Mouse (Mus musculus): ENCODE measurements around the gene Ppp6r1. TPM values are rescaled to one million over a fixed set of nuclear protein-coding genes. Genes with fewer than 3 reads are reported as not detected.

The Ppp6r1 gene
- total RNA-seq (2015; ENCODE audit: low replicate concordance), result 62.0 and 84.3 TPM in 2 replicates
- total RNA-seq (2017; ENCODE audit: low replicate concordance), result 73.6 and 85.1 TPM in 2 replicates

DNA sequence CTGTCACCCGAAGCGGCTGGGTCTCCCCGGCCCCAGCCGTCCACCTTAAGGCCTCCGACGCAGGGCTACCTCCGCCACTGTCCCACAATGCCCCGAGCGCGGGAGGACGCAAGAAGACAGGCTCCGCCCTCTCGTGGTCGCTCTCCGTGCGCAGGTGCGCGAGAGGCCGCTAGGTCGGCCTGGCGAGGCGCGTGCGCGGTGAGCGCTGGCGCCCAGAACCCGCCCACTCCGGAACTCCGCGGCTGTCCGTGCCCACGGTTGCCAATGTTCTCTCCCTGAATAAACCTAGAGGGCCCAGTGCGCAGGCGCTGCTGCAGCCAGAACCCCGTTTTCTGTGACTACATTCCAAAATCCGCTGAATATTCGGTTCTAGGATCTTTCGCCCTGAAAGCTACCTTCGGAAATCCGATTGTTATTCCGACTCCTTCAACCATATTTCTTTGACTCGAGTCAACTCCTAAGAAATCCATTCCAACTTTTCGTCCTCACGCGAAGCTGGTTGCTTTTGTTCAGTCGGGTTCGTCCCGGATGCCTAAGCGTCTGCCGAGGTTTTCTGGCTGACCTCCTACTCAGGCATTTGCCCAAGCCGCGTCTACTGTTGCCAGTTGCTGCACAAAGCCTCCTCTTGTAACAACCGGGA lies at the start of gene Ppp6r1:
Ppp6r1 (minus strand) TSS at position 108 of the 640 bp plus-strand sequence.
- peak; percentile 90 for ATAC-seq (replicated peaks; ENCODE audit: low FRiP score, poor library complexity, severe bottlenecking)

DNA sequence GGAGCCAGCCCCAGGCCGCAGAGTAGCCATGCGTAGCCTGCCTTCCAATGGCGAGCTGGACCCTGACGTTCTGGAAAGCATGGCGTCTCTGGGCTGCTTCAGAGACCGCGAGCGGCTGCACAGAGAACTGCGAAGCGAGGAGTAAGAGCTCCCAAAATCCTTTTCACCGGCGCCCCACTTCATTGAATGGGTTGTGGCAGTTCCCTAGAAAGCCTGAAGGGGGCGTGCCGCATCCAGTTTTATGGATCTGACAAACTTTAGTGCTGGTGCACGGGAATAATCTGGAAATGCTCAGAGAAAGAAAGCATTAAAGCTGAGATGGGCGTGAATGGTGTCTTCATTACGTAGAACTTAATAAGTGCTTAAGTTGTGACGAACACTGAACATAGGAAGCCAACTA lies 46.3 kb upstream of the Ppp6r1 start:
- no peak for ATAC-seq (replicated peaks; ENCODE audit: low FRiP score, poor library complexity, severe bottlenecking)

DNA sequence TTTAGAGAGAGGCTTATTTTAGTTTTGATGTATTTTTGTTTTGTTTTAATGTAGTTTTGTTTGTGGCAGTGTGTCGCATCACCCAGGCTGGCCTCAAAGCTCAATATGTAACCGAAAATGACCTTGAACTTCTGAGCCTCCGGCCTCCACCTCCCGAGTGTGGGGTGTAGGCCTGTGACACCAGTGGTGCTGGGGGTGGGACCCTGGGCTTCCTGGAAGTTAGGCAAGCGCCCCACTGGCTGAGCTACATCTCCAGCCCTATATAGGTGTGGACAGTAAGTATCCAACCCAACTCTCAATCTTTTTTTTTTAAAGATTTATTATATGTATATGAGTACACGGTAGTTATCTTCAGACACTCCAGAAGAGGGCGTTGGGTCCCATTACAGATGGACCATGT lies 44.4 kb upstream of the Ppp6r1 start:
- no peak for ATAC-seq (replicated peaks; ENCODE audit: low FRiP score, poor library complexity, severe bottlenecking)

DNA sequence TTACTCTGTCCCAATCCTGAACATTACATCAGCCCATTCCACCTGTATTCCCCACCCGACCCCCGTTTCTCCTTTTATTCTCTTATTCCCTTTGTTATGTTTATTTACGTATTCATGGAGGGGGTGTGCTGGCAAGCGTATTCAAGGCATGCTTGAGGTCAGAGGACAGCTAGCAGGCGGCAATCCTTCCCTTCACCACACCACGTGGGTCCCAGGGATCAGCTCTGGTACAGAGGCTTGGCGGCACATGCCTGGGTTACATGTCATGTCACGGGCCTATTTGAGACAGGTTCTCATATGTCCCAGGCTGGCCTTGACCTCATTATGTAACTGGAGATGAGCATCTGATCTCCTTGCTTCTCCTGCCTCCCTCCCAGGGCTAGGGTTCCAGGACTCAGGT lies 43.5 kb upstream of the Ppp6r1 start:
- no peak for ATAC-seq (replicated peaks; ENCODE audit: low FRiP score, poor library complexity, severe bottlenecking)

DNA sequence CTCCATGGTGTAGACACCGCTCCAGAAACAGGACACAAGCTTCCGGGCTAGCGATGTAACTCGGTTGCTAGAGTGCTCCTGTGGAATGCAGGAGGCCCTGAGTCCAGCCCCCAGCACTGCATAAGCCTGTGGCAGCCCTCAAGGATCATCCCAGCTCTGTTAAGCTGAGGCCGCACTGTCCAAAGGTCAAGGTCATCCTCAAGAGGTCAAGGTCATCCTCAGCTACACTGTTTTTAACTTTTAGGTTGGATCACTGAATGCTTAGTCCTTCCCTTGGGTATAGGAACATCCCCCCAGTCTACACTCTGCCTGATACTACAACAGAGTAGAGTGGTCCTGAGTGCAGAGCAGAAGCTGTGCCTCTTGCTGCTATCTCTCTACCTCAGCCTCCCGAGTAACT lies 34.2 kb upstream of the Ppp6r1 start:
- no peak for ATAC-seq (replicated peaks; ENCODE audit: low FRiP score, poor library complexity, severe bottlenecking)

DNA sequence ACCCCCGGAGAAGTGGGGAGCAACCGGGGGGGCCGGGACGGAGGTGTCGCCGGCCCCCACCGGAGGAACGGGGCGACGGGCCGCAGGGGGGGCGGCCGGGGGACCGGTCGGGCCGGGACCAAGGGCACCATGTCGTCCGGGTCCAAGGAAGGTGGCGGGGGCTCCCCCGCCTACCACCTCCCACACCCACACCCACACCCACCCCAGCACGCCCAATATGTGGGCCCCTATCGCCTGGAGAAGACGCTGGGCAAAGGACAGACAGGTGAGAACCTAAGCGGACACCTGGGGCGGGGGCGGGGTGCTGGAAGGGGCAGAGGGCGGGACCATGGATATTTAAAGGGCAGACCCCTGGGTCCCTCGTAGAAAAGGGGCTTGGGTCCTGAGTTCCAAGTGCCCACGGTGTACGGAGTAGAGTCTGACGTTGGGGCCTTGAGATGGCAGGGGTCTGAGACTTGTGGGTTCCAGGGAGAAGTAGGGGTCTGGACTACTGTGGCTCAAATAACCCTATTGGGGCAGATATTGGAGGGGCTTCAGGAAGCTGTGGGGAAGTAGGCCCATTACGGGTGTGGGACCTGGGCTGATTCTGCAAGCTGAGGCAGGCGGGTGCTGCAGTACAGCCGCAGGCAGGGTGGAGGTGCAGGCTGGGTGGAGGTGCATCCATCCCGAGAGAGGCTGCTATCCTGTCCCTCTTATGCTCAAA lies 32.3 kb upstream of the Ppp6r1 start:
- ATAC-seq (replicated peaks; ENCODE audit: low FRiP score, poor library complexity, severe bottlenecking), result no peak

DNA sequence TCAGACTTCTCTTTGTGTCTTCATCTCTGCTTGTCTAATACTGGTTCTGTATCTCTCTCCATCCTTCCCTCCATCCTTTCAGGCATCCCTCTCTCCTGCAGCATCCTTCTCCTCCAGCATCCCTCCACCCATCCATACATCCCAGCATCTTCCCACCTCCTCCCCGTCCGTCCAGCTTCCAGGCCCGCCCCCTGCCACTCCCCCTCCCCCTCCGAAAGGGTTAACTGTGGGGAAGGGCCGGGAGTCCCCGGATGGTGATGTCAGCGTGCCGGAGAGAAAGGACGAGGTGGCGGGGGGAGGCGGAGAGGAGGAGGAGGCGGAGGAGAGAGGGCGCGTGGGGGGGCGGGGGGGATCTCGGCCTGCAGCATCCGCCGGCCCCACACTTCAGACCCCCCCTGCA lies 31.6 kb upstream of the Ppp6r1 start, which contains the start of gene Brsk1:
Brsk1 (plus strand) TSS at position 218 of the 400 bp plus-strand sequence.
- no peak for ATAC-seq (replicated peaks; ENCODE audit: low FRiP score, poor library complexity, severe bottlenecking)

DNA sequence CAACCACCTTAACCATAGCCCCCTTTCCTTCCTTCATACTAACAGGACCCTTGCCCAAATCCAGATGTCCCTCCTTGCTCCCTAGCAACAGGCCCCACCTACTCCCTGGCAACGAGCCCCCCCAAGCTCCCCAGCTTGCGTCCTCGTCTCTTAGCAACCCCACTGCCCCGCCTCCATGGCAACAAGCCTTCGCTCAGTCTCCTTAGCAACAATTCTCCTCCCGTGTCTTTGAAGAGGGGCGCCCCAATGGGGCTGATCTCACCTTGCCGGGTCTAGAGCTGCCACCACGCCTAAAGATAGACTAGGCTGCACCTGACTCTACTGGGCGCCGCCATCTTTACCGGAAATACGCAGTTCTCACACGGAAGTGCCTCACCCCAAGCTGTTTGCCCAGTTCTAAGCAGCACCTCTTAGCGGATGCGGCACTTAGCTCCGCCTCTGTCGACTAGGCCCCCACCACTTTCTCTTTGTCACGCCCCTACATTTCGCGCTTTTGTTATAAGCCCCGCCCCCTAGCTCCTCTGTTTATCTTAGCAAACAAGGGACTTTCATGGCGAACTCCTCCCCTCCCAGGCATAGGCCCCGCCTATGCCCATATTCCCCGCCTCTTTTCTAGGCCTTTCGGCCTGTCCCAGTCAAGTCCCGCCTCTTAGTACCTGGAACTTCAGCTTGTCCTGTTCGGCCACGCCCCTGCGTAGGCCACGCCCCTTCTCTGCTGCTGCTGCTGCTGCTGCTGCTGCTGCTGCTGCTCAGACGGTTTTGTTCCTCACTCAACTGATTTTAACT lies 26.0 kb upstream of the Ppp6r1 start, which contains the start of gene Hspbp1:
Hspbp1 (minus strand) TSS at position 437 of the 786 bp plus-strand sequence.
- peak; percentile 97 for ATAC-seq (replicated peaks; ENCODE audit: low FRiP score, poor library complexity, severe bottlenecking)

DNA sequence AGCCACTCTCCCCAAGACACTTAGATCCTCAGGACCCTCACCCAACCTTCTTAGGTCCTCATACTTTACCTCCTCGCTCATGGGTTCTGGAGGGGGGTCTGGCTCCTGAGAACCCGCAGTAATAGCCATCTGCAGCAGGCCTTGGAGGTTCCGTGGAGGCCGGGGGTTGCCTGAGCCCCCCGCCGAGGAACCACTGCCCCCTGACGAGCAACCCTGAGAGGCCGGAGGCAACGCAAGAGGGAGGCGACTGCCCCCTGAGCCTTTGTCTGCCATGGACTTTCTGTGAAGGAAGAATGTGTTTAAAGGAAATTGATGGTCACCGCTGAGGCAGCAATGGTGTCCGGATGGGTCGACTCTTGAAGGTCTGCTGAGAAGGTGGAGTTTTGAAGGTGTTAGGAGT lies 25.4 kb upstream of the Ppp6r1 start:
- ATAC-seq (replicated peaks; ENCODE audit: low FRiP score, poor library complexity, severe bottlenecking), result no peak

DNA sequence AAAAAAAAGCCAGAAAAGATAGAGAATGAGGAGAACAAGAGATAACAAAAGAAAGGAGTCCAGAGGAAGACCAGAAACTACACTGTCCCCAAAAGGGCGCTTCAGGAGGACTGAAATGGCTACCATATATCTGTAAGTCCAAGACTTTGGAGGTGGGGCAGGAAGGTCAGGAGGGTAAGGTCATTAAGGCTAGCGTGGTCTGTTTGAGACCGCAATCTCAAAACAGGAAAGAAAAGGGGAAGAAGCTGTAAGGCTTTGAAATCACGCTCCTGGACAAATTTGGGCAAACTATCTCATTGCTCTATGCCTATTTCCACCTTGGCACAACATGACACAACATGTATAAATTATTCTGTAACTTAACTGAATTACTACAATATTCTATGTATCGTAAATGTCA lies 24.5 kb upstream of the Ppp6r1 start:
- ATAC-seq (replicated peaks; ENCODE audit: low FRiP score, poor library complexity, severe bottlenecking), result no peak

DNA sequence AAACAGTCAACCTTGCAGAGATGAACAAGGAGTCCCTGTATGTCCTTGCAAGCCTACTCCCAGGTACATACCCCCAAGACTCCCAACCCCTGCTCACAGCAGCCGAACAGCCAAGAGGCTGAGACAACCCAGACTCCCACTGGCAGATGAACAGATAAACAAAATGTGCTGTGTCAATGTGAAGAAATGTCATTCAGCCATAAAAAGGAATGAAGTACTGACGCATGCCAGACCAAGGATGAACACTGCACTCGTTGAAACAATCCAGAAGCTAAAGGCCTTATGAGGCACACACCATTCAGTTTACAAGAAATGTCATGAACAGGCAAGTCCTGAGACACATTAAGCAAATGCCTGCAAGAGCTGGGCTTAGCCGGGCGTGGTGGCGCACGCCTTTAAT lies 16.4 kb upstream of the Ppp6r1 start:
- ATAC-seq (replicated peaks; ENCODE audit: low FRiP score, poor library complexity, severe bottlenecking), result no peak

DNA sequence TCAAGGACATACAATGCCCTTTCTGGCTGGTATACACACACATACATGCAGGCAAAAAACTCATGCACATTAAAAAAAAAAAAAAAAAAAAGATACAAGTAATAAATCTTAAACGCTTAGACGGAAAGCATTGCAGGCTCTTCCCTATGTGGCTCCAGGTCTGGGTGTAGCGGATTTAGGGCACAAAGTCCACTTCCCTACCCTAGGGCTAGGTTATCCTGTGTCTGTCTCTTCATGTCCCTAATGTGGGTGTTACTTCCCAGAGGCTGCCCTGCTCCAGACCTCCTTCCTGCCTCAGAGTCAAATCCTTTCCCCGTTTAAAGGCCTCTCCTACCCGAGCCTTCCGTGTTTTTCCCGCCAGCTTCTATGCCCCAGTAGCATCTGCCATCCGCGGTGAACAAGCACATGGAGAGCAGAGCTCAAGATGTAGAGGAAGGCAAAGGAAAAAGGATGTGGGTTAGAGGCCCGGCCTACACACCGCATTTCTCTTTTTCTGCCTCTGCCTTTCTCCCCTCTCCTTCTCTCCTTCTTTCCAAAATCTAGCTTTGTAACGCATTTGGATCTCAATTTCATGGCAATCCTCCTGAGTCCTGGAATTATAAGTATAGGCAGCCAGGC lies 15.4 kb upstream of the Ppp6r1 start:
- no peak for ATAC-seq (replicated peaks; ENCODE audit: low FRiP score, poor library complexity, severe bottlenecking)

DNA sequence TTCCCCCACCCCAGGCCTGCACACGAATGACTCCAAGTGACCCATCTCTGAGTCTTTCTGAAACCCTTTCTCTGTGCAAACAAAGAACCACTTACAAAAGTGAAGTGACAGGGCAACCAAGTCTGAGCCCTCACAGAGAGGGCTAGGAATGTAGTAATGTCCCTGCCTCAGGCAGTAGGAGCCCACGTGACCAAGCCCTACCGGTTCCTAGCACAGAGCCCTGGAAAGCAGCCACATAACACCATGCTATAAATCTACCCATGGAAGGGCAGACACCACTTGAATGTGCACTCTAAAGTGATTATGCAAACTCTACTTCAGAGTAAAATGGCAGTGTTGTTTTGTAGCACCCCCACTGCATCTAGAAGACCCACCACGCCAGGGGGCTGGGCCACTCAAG lies 13.1 kb upstream of the Ppp6r1 start:
- ATAC-seq (replicated peaks; ENCODE audit: low FRiP score, poor library complexity, severe bottlenecking), result no peak

DNA sequence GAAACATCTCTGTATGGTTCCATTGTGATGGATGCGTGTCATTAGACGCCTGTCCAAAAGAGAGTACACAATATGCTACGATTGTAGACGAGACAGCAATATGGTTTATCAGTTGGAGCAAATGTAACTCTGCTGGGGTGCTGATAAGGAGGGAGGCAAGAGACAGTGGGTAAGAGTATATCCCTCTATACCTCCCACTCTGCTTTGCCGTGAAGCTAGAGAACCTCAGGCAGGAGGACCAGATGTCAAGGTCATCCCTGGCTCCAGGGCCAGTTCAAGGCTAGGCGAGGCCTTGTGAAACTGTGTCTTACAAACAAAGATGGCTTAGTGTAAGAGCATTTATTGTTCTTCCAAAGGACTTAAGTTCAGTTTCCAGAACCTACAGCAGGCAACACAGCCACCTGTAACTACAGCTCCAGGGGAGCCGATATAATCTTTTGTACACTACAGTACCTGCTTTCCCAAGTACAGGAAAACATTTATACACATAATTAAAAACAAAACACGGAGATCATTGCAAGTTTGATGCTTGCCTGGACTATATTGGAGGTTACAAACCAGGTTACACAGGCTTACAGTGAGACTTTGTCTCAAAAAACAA lies 11.9 kb upstream of the Ppp6r1 start:
- ATAC-seq (replicated peaks; ENCODE audit: low FRiP score, poor library complexity, severe bottlenecking), result peak; percentile 95

DNA sequence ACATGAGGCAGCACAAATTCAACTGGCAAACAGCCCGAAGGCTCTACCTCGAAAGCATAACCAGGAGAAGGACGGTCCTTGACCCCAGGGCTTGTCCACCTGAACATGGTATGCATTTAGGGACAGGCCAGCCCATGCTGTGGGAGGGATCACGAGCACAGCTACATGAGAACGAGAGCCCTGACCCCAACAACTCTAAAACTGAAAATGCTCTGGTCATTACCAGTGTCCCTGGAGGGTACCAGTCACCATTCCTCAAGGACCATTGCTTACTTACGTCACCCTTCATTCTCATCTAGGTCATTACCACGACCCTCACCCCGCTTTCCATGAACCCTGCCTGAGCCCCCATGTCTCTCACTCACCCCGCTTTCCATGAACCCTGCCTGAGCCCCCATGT lies 10.3 kb upstream of the Ppp6r1 start:
- no peak for ATAC-seq (replicated peaks; ENCODE audit: low FRiP score, poor library complexity, severe bottlenecking)

DNA sequence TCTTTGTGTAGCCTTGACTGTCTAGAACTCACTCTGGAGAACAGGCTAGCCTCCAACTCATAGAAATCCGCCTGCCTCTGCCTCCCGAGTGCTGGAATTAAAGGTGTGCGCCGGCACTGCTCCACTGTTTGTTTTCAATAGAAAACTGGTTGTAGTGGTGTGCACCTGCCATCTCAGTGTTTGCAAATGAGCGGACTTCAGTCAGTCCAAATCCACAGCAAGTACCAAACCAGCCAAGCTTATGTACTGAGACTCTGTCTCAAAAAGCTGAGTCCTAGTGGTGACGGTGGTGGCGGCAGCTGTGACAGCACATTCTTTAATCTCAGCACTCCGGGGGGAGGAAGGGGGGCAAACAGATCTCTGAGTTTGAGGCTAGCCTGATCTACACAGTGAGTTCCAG lies 9.7 kb upstream of the Ppp6r1 start:
- no peak for ATAC-seq (replicated peaks; ENCODE audit: low FRiP score, poor library complexity, severe bottlenecking)

DNA sequence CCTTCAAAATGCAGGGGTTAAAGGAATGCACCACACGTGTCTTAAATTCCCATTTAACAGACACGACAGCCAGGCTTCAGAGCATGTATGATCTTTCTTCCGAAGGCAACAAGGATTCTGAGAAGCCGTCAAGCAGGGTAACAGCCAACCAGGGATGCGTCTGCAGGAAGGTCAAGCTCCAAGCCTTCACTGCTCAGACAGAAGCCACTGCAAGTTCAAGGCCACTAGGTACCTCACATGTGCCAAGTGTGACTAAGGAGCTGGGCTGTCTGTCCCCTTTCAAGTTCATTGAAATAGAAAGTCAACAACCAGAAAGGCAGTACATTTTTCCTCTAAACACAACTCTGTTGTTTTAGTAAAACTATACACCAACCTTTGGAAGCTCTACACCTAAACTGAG lies 8.1 kb upstream of the Ppp6r1 start:
- ATAC-seq (replicated peaks; ENCODE audit: low FRiP score, poor library complexity, severe bottlenecking), result no peak

DNA sequence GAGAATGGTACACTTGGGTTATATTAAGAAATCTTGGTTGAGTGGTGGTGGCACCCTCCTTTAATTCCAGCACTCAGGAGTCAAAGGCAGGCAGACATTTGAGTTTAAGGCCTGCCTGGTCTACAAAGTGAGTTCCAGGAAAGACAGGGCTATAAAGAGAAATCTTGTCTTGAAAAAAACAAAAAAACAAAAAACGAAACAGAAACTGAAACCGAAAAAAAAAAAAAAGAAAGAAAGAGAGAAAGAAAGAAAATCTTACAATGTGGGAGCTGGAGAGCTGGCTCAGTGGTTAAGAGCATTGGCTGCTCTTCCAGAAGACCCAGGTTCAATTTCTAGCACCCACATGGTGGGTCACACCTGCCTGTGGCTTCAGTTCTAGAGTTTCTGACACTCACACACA lies 4.9 kb upstream of the Ppp6r1 start:
- ATAC-seq (replicated peaks; ENCODE audit: low FRiP score, poor library complexity, severe bottlenecking), result no peak

DNA sequence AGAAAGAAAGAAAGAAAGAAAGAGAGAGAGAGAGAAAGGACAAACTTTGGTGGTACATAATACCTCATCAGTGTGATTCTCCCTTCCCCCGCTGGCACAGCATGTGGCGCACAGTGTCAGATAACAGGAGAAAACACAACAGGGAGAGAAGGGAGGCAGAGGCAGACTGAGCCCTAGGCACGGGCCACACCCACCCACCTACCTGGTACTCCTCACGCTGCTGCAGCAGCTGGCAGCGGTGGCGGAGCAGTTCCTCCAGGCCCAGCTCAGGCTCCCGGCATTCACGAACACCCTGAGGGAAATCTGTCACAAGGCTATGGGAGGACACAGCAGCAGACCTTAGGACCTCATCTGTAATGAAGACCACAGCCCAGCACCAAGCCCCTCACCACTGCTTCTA lies 4.4 kb upstream of the Ppp6r1 start:
- peak; percentile 63 for ATAC-seq (replicated peaks; ENCODE audit: low FRiP score, poor library complexity, severe bottlenecking)

DNA sequence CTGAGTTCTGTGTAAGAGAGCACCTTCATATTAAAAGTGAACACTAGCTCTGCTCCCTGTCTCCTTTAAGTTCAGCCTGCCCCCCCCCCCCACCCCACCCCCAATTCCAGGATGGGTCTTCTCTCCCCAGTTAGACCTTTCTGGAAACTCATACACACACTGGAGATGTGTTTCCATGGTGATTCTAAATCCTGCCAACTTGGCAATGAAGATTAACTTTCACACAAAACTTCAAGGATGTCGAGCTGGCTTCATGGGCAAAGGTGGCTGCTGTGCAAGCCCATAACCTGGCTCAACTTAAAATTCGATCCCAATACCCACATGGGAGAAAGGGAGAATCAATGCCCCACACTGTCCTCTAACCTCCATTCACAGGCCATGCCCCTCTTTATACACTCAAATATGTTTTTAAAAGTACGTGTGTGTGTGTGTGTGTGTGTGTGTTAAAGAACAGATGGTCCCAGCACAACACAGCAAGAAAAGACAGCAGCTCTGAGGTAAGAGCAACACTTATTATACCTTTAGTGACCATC lies 1.2 kb upstream of the Ppp6r1 start:
- ATAC-seq (replicated peaks; ENCODE audit: low FRiP score, poor library complexity, severe bottlenecking), result no peak

Data from erythroid progenitor cell, adult 5-6 weeks (primary cell).